Mouse (Mus musculus): ENCODE results near the gene Mcpt1. TPM values are rescaled to one million over a fixed set of nuclear protein-coding genes. Genes with fewer than 3 reads are reported as not detected.

Mcpt1 gene
- not detected for polyA plus RNA-seq (2015; fragmentation: Illumina TruSeq; extraction: RNeasy Lipid Tissue Mini Kit (QIAGEN cat#74804); ENCODE audit: insufficient read depth, low replicate concordance)

DNA sequence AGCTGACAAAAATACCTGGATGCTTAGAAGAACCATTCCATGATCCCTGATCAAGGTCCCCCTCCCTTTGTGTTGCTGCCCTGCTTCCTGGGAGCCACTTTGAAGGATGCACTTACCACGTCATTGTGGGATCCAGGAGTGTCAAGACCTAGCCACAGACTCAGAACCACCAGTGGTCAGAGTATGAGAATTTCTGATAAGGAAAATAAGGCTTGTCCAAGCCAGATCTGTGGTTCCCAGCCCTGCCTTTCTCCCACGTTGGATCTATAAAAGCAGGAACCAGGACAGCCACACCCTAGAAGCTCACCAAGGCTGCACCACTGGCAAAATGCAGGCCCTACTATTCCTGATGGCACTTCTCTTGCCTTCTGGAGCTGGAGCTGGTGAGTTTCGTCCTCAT, at the start of gene Mcpt1:
Gene Mcpt1, plus strand, starts transcription at position 301 of the 400 bp plus-strand sequence.

GRCm38 (mm10) chr14:56030395-56030794, 12.6 kb downstream of the Mcpt1 start, which contains the start of gene Mcpt9:
TSS of gene Mcpt9 (minus strand) at chr14:56030495.

DNA sequence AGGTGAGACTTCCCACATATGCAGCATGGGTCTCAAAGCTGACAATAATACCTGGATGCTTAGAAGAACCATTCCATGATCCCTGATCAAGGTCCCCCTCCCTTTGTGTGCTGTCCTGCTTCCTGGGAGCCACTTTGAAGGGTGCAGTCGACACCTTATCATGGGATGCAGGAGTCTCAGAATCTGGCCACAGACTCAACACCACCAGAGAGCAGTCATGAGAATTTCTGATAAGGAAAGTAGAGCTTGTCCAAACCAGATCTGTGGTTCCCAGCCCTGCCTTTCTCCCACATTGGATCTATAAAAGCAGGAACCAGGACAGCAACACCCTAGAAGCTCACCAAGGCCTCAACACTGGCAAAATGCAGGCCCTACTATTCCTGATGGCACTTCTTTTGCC, 24.0 kb downstream of the Mcpt1 start, which contains the start of gene Mcpt2:
Gene Mcpt2, plus strand, starts transcription at position 250 of the 400 bp plus-strand sequence.

GRCm38 (mm10) chr14:56062213-56062612, 44.4 kb downstream of the Mcpt1 start, which contains the start of gene Mcpt4:
TSS of gene Mcpt4 (minus strand) at chr14:56062313.

Other genes starting within 250 kb of the Mcpt1 start
- 3.7 TPM for gene Adcy4, start 233.9 kb upstream of the Mcpt1 start, polyA plus RNA-seq (2015; fragmentation: Illumina TruSeq; extraction: RNeasy Lipid Tissue Mini Kit (QIAGEN cat#74804); ENCODE audit: insufficient read depth, low replicate concordance)
- 53.5 TPM for gene Ripk3, start 229.1 kb upstream of the Mcpt1 start, polyA plus RNA-seq (2015; fragmentation: Illumina TruSeq; extraction: RNeasy Lipid Tissue Mini Kit (QIAGEN cat#74804); ENCODE audit: insufficient read depth, low replicate concordance)
- 3.8 TPM for gene Nfatc4, start 194.8 kb upstream of the Mcpt1 start, polyA plus RNA-seq (2015; fragmentation: Illumina TruSeq; extraction: RNeasy Lipid Tissue Mini Kit (QIAGEN cat#74804); ENCODE audit: insufficient read depth, low replicate concordance)
- 2.3 TPM for gene Nynrin, start 164.0 kb upstream of the Mcpt1 start, polyA plus RNA-seq (2015; fragmentation: Illumina TruSeq; extraction: RNeasy Lipid Tissue Mini Kit (QIAGEN cat#74804); ENCODE audit: insufficient read depth, low replicate concordance)
- gene Cbln3, start 133.6 kb upstream of the Mcpt1 start, polyA plus RNA-seq (2015; fragmentation: Illumina TruSeq; extraction: RNeasy Lipid Tissue Mini Kit (QIAGEN cat#74804); ENCODE audit: insufficient read depth, low replicate concordance) = 0.12 TPM
- gene Khnyn, start 133.0 kb upstream of the Mcpt1 start, polyA plus RNA-seq (2015; fragmentation: Illumina TruSeq; extraction: RNeasy Lipid Tissue Mini Kit (QIAGEN cat#74804); ENCODE audit: insufficient read depth, low replicate concordance) = 59.4 TPM
- 28.8 TPM for gene Sdr39u1, start 117.7 kb upstream of the Mcpt1 start, polyA plus RNA-seq (2015; fragmentation: Illumina TruSeq; extraction: RNeasy Lipid Tissue Mini Kit (QIAGEN cat#74804); ENCODE audit: insufficient read depth, low replicate concordance)
- 4.4 TPM for gene Cma1, start 73.3 kb upstream of the Mcpt1 start, polyA plus RNA-seq (2015; fragmentation: Illumina TruSeq; extraction: RNeasy Lipid Tissue Mini Kit (QIAGEN cat#74804); ENCODE audit: insufficient read depth, low replicate concordance)
- gene Cma2, start 67.0 kb upstream of the Mcpt1 start, polyA plus RNA-seq (2015; fragmentation: Illumina TruSeq; extraction: RNeasy Lipid Tissue Mini Kit (QIAGEN cat#74804); ENCODE audit: insufficient read depth, low replicate concordance) = not detected
- not detected for gene Mcpt9, start 12.5 kb downstream of the Mcpt1 start, polyA plus RNA-seq (2015; fragmentation: Illumina TruSeq; extraction: RNeasy Lipid Tissue Mini Kit (QIAGEN cat#74804); ENCODE audit: insufficient read depth, low replicate concordance)
- gene Mcpt2, start 24.1 kb downstream of the Mcpt1 start, polyA plus RNA-seq (2015; fragmentation: Illumina TruSeq; extraction: RNeasy Lipid Tissue Mini Kit (QIAGEN cat#74804); ENCODE audit: insufficient read depth, low replicate concordance) = 0.32 TPM
- gene Mcpt4, start 44.3 kb downstream of the Mcpt1 start, polyA plus RNA-seq (2015; fragmentation: Illumina TruSeq; extraction: RNeasy Lipid Tissue Mini Kit (QIAGEN cat#74804); ENCODE audit: insufficient read depth, low replicate concordance) = 3.9 TPM
- gene Mcpt8, start 67.3 kb downstream of the Mcpt1 start, polyA plus RNA-seq (2015; fragmentation: Illumina TruSeq; extraction: RNeasy Lipid Tissue Mini Kit (QIAGEN cat#74804); ENCODE audit: insufficient read depth, low replicate concordance) = 0.79 TPM
- gene Ctsg, start 84.6 kb downstream of the Mcpt1 start, polyA plus RNA-seq (2015; fragmentation: Illumina TruSeq; extraction: RNeasy Lipid Tissue Mini Kit (QIAGEN cat#74804); ENCODE audit: insufficient read depth, low replicate concordance) = 0.68 TPM
- not detected for gene Gzme, start 102.7 kb downstream of the Mcpt1 start, polyA plus RNA-seq (2015; fragmentation: Illumina TruSeq; extraction: RNeasy Lipid Tissue Mini Kit (QIAGEN cat#74804); ENCODE audit: insufficient read depth, low replicate concordance)
- gene Gzmd, start 114.6 kb downstream of the Mcpt1 start, polyA plus RNA-seq (2015; fragmentation: Illumina TruSeq; extraction: RNeasy Lipid Tissue Mini Kit (QIAGEN cat#74804); ENCODE audit: insufficient read depth, low replicate concordance) = not detected
- not detected for gene Gzmg, start 141.6 kb downstream of the Mcpt1 start, polyA plus RNA-seq (2015; fragmentation: Illumina TruSeq; extraction: RNeasy Lipid Tissue Mini Kit (QIAGEN cat#74804); ENCODE audit: insufficient read depth, low replicate concordance)
- gene Gzmn, start 156.6 kb downstream of the Mcpt1 start, polyA plus RNA-seq (2015; fragmentation: Illumina TruSeq; extraction: RNeasy Lipid Tissue Mini Kit (QIAGEN cat#74804); ENCODE audit: insufficient read depth, low replicate concordance) = not detected
- gene Gzmf, start 193.4 kb downstream of the Mcpt1 start, polyA plus RNA-seq (2015; fragmentation: Illumina TruSeq; extraction: RNeasy Lipid Tissue Mini Kit (QIAGEN cat#74804); ENCODE audit: insufficient read depth, low replicate concordance) = not detected
- 0.48 TPM for gene Gzmc, start 216.7 kb downstream of the Mcpt1 start, polyA plus RNA-seq (2015; fragmentation: Illumina TruSeq; extraction: RNeasy Lipid Tissue Mini Kit (QIAGEN cat#74804); ENCODE audit: insufficient read depth, low replicate concordance)
- 8.5 TPM for gene Gzmb, start 244.3 kb downstream of the Mcpt1 start, polyA plus RNA-seq (2015; fragmentation: Illumina TruSeq; extraction: RNeasy Lipid Tissue Mini Kit (QIAGEN cat#74804); ENCODE audit: insufficient read depth, low replicate concordance)

Data from spleen, adult 10 weeks (tissue).